ENCODE assay signal across 17 mouse cellular contexts in the genomic region with DNA sequence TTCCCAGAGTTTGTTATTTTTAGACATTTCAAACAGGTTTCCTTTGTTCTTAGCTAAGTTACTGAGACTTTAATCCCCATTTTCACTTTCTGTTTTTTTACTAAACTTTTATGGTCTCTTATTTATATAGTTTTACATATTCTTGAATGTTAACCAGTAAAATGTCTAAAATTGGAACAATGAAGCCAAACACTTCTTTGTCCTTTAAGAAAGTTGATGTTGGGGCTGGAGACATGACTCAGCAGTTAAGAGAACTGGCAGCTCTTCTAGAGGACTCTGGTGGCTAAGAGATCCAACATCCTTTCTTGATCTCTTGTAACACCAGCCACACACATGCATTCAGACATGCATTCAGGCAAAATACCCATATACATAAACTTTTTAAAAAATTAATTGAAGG. TPM values are rescaled to one million over a fixed set of nuclear protein-coding genes. Genes with fewer than 3 reads are reported as not detected.
DNase-seq lines count a peak whose midpoint lies in the region; ATAC-seq and TF ChIP-seq lines count a peak whose summit lies in the region.
"Had no signal": no experiment of that assay in that cellular context is flagged by ENCODE, and none has a peak within 500 bp of the region (broad histone marks: within the 10 kb centered on the region; RNA-seq: fewer than 3 reads in every experiment).

No protein-coding gene starts in this region.

- no peak for TF ChIP-seq POLR2A in myocyte (IDR thresholded peaks at IDR 0.05; ENCODE audit: insufficient read length, low read depth)

- peak overlapping the region; percentile 60 for H3K27ac ChIP-seq in gastrocnemius, adult 2 months
- no peak overlapping the region for H3K27ac ChIP-seq in liver, embryonic 14.5 days
- no peak overlapping the region for H3K27ac ChIP-seq in neural tube, embryonic 15.5 days (replicated peaks)
- H3K27ac ChIP-seq: heart, embryonic 15.5 days; hindbrain, embryonic 14.5 days; limb, embryonic 10.5 days had no signal

- no peak overlapping the region for H3K9ac ChIP-seq in liver, embryonic 14.5 days (replicated peaks)
- H3K9ac ChIP-seq in neural tube, embryonic 15.5 days (replicated peaks) = no peak overlapping the region
- H3K9ac ChIP-seq: heart, embryonic 15.5 days; hindbrain, embryonic 14.5 days; lung, embryonic 14.5 days had no signal

- H3K79me2 ChIP-seq in myocyte (ENCODE audit: control insufficient read depth, insufficient read depth) = peaks cover 60% of the 10 kb centered on the region

- no peaks in the 10 kb centered on the region for H3K9me3 ChIP-seq in liver, embryonic 14.5 days (ENCODE audit: control insufficient read depth, low read length)
- H3K9me3 ChIP-seq in neural tube, embryonic 15.5 days (replicated peaks) = no peaks in the 10 kb centered on the region
- H3K9me3 ChIP-seq: heart, embryonic 15.5 days; limb, embryonic 10.5 days had no signal

- TF ChIP-seq CTCF in gastrocnemius, adult 2 months (IDR thresholded peaks at IDR 0.05) = no peak
- TF ChIP-seq CTCF in liver, embryonic 14.5 days (IDR thresholded peaks at IDR 0.05; ENCODE audit: low read depth) = no peak

- no peaks in the 10 kb centered on the region for H3K27me3 ChIP-seq in liver, embryonic 14.5 days (ENCODE audit: control insufficient read depth, insufficient read depth, low read length)
- H3K27me3 ChIP-seq in myocyte (ENCODE audit: control insufficient read depth, insufficient read depth, insufficient read length) = no peaks in the 10 kb centered on the region
- H3K27me3 ChIP-seq in neural tube, embryonic 15.5 days (replicated peaks) = no peaks in the 10 kb centered on the region
- H3K27me3 ChIP-seq: heart, embryonic 15.5 days had no signal

- peak; percentile 19 for DNase-seq in gastrocnemius, adult 2 months
- no peak for DNase-seq in gastrocnemius, postnatal 10 days
- peak in 2 of 3 experiments; percentile 12 to 15 for DNase-seq in liver, embryonic 14.5 days (ENCODE audit: low read depth in 3 of 3, low spot score in 3 of 3)
- DNase-seq in liver (no peak), adipocyte (ENCODE audit: low spot score) (peak; percentile 60)
- no peak for DNase-seq in natural killer cell, adult 2 months (ENCODE audit: low spot score in 2 of 2)
- DNase-seq: adrenal gland, postnatal 25 days; cerebellum, adult 18-20 months; embryo, embryonic 11 days; kidney, adult 8-10 months; lung, embryonic 14.5 days; midbrain, embryonic 14.5 days had no signal

- intact Hi-C loops in gastrocnemius, adult 2 months (cut with DNase I) = loop anchor here (5.0 kb wide), 2 partner anchors 42 to 157 kb away; no protein-coding TSS in a partner anchor

- H3K4me1 ChIP-seq in liver, embryonic 14.5 days (replicated peaks; ENCODE audit: control insufficient read depth in 2 of 2, insufficient read depth in 2 of 2, low read length in 1 of 2) = peaks cover 0 to 5% of the 10 kb centered on the region in 2 experiments; a peak in 2 of 4 replicates
- no peaks in the 10 kb centered on the region for H3K4me1 ChIP-seq in neural tube, embryonic 15.5 days
- H3K4me1 ChIP-seq: limb, embryonic 10.5 days had no signal

- no peak overlapping the region for H3K4me2 ChIP-seq in liver, embryonic 14.5 days (ENCODE audit: low read depth)
- peak overlapping the region; percentile 13 for H3K4me2 ChIP-seq in myocyte (ENCODE audit: low read depth)
- H3K4me2 ChIP-seq in neural tube, embryonic 15.5 days = no peak overlapping the region
- H3K4me2 ChIP-seq: heart, embryonic 15.5 days; hindbrain, embryonic 14.5 days; lung, embryonic 14.5 days had no signal

- no peak overlapping the region for H3ac ChIP-seq in myocyte (ENCODE audit: control insufficient read depth, insufficient read length)

- no peak overlapping the region for H3K4me3 ChIP-seq in gastrocnemius, adult 2 months
- no peak overlapping the region for H3K4me3 ChIP-seq in liver, embryonic 14.5 days (ENCODE audit: insufficient read depth in 1 of 2, low read depth in 2 of 2, low read length in 2 of 2)
- H3K4me3 ChIP-seq in myocyte = no peak overlapping the region
- no peak overlapping the region for H3K4me3 ChIP-seq in neural tube, embryonic 15.5 days (replicated peaks)
- H3K4me3 ChIP-seq: heart, embryonic 15.5 days; limb, embryonic 10.5 days had no signal

- no peak for TF ChIP-seq EP300 in liver, embryonic 14.5 days (IDR thresholded peaks at IDR 0.05; ENCODE audit: low read depth)

- ATAC-seq in liver, embryonic 14.5 days (ENCODE audit: insufficient read depth) = no peak
- ATAC-seq in neural tube, embryonic 15.5 days (ENCODE audit: low FRiP score) = no peak

- H3K36me3 ChIP-seq in liver, embryonic 14.5 days (replicated peaks; ENCODE audit: control insufficient read depth, insufficient read depth, low read depth) = peaks cover 5% of the 10 kb centered on the region; the same call in 1 of the 2 replicates
- peaks cover 10% of the 10 kb centered on the region for H3K36me3 ChIP-seq in myocyte (ENCODE audit: control insufficient read depth, insufficient read depth)
- H3K36me3 ChIP-seq in neural tube, embryonic 15.5 days = peaks cover 42% of the 10 kb centered on the region

TF ChIP-seq in myocyte, 11 proteins besides CTCF, POLR2A, EP300 and RAD21:
- TF ChIP-seq POLR2AphosphoS2 (IDR thresholded peaks at IDR 0.05; ENCODE audit: insufficient read length, low read depth) = no peak
- no peak for TF ChIP-seq MYOG (IDR thresholded peaks at IDR 0.05; ENCODE audit: control insufficient read depth in 1 of 3, insufficient read depth in 1 of 3, insufficient read length in 2 of 3, low read depth in 2 of 3)
- no peak for TF ChIP-seq TCF3 (IDR thresholded peaks at IDR 0.05; ENCODE audit: insufficient read length, low read depth)
- TF ChIP-seq TCF12 (IDR thresholded peaks at IDR 0.05; ENCODE audit: insufficient read depth, poor library complexity, severe bottlenecking) = no peak
- no peak for TF ChIP-seq USF1 (IDR thresholded peaks at IDR 0.05; ENCODE audit: low read depth)

RNA-seq across cellular contexts. Expression of a gene that starts 14.1 kb away (rescaled TPM):
- 10 to 100 TPM; 11.1 to 14.2 TPM for total RNA-seq in gastrocnemius, adult 2 months (2021)
- total RNA-seq in gastrocnemius, postnatal 10 days (2021) = 10 to 100 TPM; 17.8 to 23.6 TPM
- 7.4 and 14.6 TPM in 2 replicates for polyA plus RNA-seq in liver, embryonic 14.5 days (2012; rRNA removed)
- 32.2 and 38.6 TPM in 2 replicates for polyA plus RNA-seq in liver, embryonic 14.5 days (2014; fragmentation: Nextera tagmentation; extraction: Ambion mirVana)
- polyA plus RNA-seq in myocyte (2012; fragmentation: generic; extraction: Trizol) = 6.9 TPM
- polyA plus RNA-seq in neural tube, embryonic 15.5 days (2015; fragmentation: Nextera tagmentation; extraction: Ambion mirVana) = 83.8 and 132 TPM in 2 replicates

RNA-seq across cellular contexts. Expression of a gene that starts 52.8 kb away (rescaled TPM):
- 10 to 100 TPM; 26.3 to 33.1 TPM for total RNA-seq in gastrocnemius, adult 2 months (2021)
- 10 to 100 TPM; 18.7 to 21.3 TPM for total RNA-seq in gastrocnemius, postnatal 10 days (2021)
- polyA plus RNA-seq in liver, embryonic 14.5 days (2012; rRNA removed) = 3.6 and 8.3 TPM in 2 replicates
- 13.7 and 15.8 TPM in 2 replicates for polyA plus RNA-seq in liver, embryonic 14.5 days (2014; fragmentation: Nextera tagmentation; extraction: Ambion mirVana)
- 8.9 TPM for polyA plus RNA-seq in myocyte (2012; fragmentation: generic; extraction: Trizol)
- 27.0 and 45.5 TPM in 2 replicates for polyA plus RNA-seq in neural tube, embryonic 15.5 days (2015; fragmentation: Nextera tagmentation; extraction: Ambion mirVana)

RNA-seq across cellular contexts. Expression of a gene that starts 53.1 kb away (rescaled TPM):
- total RNA-seq in gastrocnemius, adult 2 months (2021) = not detected
- total RNA-seq in gastrocnemius, postnatal 10 days (2021) = 1 to 10 TPM in 1 of 2 experiments, under 1 TPM in 1; 0.92 to 1.4 TPM
- polyA plus RNA-seq in liver, embryonic 14.5 days (2012; rRNA removed) = 0.44 and 1.3 TPM in 2 replicates
- 4.8 and 4.9 TPM in 2 replicates for polyA plus RNA-seq in liver, embryonic 14.5 days (2014; fragmentation: Nextera tagmentation; extraction: Ambion mirVana)
- polyA plus RNA-seq in myocyte (2012; fragmentation: generic; extraction: Trizol) = 0.38 TPM
- 2.1 and 9.3 TPM in 2 replicates for polyA plus RNA-seq in neural tube, embryonic 15.5 days (2015; fragmentation: Nextera tagmentation; extraction: Ambion mirVana)

Comparison
In these comparisons a context has a peak if more than half of its experiments do, and no peak if none do; other contexts are left out.
1. DNase-seq: peak in gastrocnemius, adult 2 months (single experiment), liver, embryonic 14.5 days (2 of 3) and adipocyte (single experiment); none in gastrocnemius, postnatal 10 days (single experiment), liver (single experiment) and natural killer cell, adult 2 months (0 of 2).